Mouse (Mus musculus) intestine, postnatal 0 days (tissue): ENCODE results near the gene Adamts16. TPM values are rescaled to one million over a fixed set of nuclear protein-coding genes. Genes with fewer than 3 reads are reported as not detected.
A peak's percentile ranks its signal among the peaks of the same experiment; 100 is the strongest.

Experiments used
- ATAC-seq: fragments of 200-750 bp; cut with Nextera tagmentation; 2 replicates; pipeline ENCODE4 v1.8.0; 2017; ENCODE audit warnings: mild to moderate bottlenecking, moderate TSS enrichment, moderate library complexity
- H3K27ac ChIP-seq: fragments of 300-500 bp; sonication (generic); 2 replicates; pipeline ENCODE4 v1.5.1; 2014; ENCODE audit warnings: mild to moderate bottlenecking, low read depth, low read length, moderate library complexity
- H3K27me3 ChIP-seq: fragments of 300-500 bp; sonication (generic); replicated peaks from 2 replicates; pipeline ENCODE4 v1.6.1; 2014; ENCODE audit warnings: low read length, mixed read lengths; ENCODE audit not compliant: control insufficient read depth, insufficient read depth
- H3K36me3 ChIP-seq: fragments of 300-500 bp; sonication (generic); 2 replicates; pipeline ENCODE4 v1.6.1; 2014; ENCODE audit warnings: mild to moderate bottlenecking, moderate library complexity; ENCODE audit not compliant: control insufficient read depth, insufficient read depth
- H3K4me1 ChIP-seq: fragments of 300-500 bp; sonication (generic); replicated peaks from 2 replicates; pipeline ENCODE4 v1.6.1; 2014; ENCODE audit warnings: antibody characterized with exemption, low read length, mixed read lengths; ENCODE audit not compliant: control insufficient read depth, insufficient read depth
- H3K4me2 ChIP-seq: fragments of 300-500 bp; sonication (generic); replicated peaks from 2 replicates; pipeline ENCODE4 v1.6.1; 2014; ENCODE audit warnings: low read depth, mild to moderate bottlenecking, moderate library complexity
- H3K4me3 ChIP-seq: fragments of 300-500 bp; sonication (generic); 2 replicates; pipeline ENCODE4 v1.5.1; 2014; ENCODE audit warnings: low read depth, low read length
- H3K9ac ChIP-seq: fragments of 300-500 bp; sonication (generic); 2 replicates; pipeline ENCODE4 v1.6.1; 2014; ENCODE audit warnings: mild to moderate bottlenecking, low read depth, low read length
- H3K9me3 ChIP-seq: fragments of 300-500 bp; sonication (generic); 2 replicates; pipeline ENCODE4 v1.6.1; 2016; ENCODE audit warnings: mixed run types; ENCODE audit not compliant: control insufficient read depth
- CTCF ChIP-seq: sonication (generic); IDR thresholded peaks from 2 replicates; pipeline ENCODE4 v1.5.1; 2016; ENCODE audit warnings: low read depth, mild to moderate bottlenecking, control low read depth, antibody characterized with exemption, moderate library complexity
- WGBS: fragments of 180-500 bp; shearing (Covaris S2); extraction: QIAGEN DNeasy Blood & Tissue Kit; methylation state at CpG from one replicate; pipeline ENCODE4 v1.1.7; 2014; 5-methylcytosine and 5-hydroxymethylcytosine counted together
- polyA plus RNA-seq: library from polyadenylated mRNA; unstranded; fragments of >200 nt; fragmentation: Nextera tagmentation; extraction: Ambion mirVana; gene quantifications from 2 replicates; pipeline ENCODE4 v1.2.1, GENCODE M21; 2015

Adamts16 gene
- polyA plus RNA-seq, 1 experiment from 2014 or later = 0.20 TPM

DNA sequence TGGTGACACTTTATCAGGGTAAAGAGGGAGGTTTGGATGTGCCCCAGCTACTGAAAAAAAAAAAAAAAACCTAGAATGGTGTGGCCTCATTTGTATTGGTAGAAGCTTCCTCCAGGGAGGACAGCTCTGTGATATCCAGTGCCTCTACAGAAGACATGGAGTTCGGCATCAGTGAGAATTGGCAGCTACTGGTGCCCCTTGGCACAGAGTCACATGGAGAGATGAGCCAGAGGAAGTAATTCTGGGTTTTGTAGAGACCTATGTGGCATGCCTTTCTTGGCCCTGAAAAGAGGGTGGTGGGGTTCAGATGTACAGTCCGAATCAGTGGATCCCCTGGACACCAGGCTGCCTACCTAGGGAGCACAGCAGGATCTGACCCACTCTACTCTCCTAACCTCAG is 122.8 kb downstream of the Adamts16 start:
- Histone ChIP-seq H3K9me3 (no peaks in the 10 kb centered on the region), H3K4me3 (no peak overlapping the region), H3K36me3 (no peaks in the 10 kb centered on the region), H3K9ac (no peak overlapping the region), H3K4me1 (no peaks in the 10 kb centered on the region), H3K27ac (no peak overlapping the region), H3K4me2 (no peak overlapping the region), H3K27me3 (no peaks in the 10 kb centered on the region)
- no peak for TF ChIP-seq CTCF
- 92% methylated on average over 2 of the region's 2 CpGs for WGBS
- ATAC-seq = no peak

DNA sequence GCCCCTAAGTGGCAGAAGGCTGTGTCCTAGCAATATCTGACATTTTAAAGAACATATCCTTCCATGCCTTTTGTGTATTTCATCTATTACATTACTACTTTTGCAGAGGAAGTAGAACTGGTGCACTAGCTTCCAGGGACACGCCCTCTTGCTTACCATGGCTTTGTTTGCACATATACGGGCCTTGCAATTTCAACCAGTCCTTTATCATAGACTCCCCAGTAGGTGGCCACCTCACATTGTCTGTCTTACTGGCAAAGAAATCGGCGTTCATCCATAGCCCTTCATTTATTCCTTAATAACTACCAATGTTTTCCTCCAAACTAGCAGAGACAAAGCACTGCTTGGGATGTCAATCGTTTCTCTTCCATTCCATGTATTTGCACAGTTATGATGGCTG is 125.6 kb downstream of the Adamts16 start:
- Histone ChIP-seq H3K27me3 (no peaks in the 10 kb centered on the region), H3K4me1 (no peaks in the 10 kb centered on the region), H3K4me2 (no peak overlapping the region), H3K36me3 (no peaks in the 10 kb centered on the region), H3K9me3 (no peaks in the 10 kb centered on the region), H3K9ac (no peak overlapping the region), H3K4me3 (no peak overlapping the region), H3K27ac (no peak overlapping the region)
- no peak for ATAC-seq
- WGBS = 35% methylated on average over 5 of the region's 5 CpGs
- peak; percentile 64 for TF ChIP-seq CTCF

DNA sequence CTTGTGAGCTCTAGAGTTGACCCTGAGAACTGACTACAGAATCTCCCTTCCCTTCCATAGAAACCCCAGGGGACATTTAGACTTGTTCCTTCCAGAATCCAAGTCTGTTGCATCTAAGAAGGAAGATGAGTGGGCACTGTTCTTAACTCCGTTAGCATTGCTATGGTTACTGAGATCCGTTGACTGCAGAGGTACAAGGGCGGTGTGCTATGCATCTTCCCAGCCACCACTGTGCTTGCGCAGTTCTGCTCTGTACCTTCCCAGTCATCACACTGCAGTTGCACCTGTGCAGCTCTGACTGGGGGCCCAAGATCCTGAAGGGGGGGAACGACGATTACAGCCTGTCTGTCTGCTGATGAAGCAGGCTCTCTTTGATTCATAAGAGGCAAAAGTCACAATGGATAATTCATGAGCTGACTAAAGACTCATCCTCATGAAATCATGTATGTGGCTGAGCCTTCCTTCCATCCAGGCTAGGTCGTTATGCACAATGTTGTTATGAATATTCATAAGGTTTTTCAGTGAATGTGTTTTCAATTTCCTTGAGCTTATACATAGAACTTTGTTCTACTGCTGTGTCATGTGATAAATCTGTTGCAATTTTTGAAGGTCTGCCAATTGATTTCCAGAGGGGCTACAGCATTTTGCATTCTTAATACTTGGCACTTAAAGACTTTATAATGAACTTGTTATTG is 127.4 kb downstream of the Adamts16 start:
- no peak overlapping the region for H3K27ac ChIP-seq
- no peak overlapping the region for H3K4me3 ChIP-seq
- H3K9me3 ChIP-seq = no peaks in the 10 kb centered on the region
- TF ChIP-seq CTCF = no peak
- no peaks in the 10 kb centered on the region for H3K27me3 ChIP-seq
- H3K4me2 ChIP-seq = no peak overlapping the region
- WGBS = 83% methylated on average over 7 of the region's 7 CpGs
- no peak overlapping the region for H3K9ac ChIP-seq
- ATAC-seq = no peak
- no peaks in the 10 kb centered on the region for H3K4me1 ChIP-seq
- H3K36me3 ChIP-seq = no peaks in the 10 kb centered on the region

DNA sequence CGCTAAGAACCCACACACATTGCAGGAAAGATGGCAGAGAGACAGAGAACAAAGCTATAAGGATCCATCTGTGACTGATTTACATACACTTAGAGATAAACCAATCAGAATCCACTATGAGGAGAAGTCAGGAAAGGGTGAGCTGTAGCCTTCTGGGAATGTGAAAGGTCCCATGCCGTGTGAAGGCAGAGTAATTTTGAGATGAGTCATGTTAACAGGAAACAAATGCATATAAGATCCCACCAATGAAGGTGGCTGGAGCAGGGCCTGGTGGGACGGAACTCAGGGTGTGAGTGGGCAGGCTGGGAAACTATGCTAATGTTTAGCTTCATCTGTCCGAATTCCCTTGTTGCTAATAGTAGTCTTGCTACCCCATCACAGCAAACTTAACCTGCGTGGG is 128.3 kb downstream of the Adamts16 start:
- H3K27me3 ChIP-seq = no peaks in the 10 kb centered on the region

DNA sequence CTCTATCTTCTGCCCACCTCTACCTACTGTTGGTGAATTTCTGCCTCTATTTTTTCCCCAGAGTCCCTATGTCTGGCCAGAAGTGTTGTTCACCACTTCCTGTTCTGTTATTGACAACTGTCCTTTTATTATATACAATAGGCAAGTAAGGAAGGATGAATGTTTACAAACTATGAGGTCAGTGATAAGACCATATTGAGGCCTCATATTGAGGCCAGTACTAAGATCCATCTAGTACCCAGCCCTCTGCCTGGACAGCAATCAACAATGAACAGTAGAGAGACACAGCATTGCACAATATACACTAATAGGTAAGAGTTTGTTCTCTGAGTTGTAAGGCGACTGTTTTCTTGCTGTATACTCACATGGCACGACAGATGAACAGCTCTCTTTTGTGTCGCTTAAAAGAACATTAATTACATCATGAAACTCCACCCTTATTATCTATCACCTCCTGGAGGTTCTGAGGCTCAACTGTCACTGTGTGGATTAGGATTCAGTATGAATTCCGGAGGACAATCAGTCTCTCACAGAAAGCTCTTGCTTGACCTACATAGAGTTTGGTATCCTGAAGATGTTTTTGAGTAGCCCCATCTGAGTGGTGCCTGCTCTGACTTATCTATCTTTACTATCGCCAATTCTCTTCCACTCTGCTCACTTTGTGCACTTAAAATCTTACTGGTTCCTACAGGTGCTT is 134.3 kb downstream of the Adamts16 start:
- H3K4me2 ChIP-seq = no peak overlapping the region
- H3K36me3 ChIP-seq = no peaks in the 10 kb centered on the region
- H3K9ac ChIP-seq = no peak overlapping the region
- no peaks in the 10 kb centered on the region for H3K9me3 ChIP-seq
- H3K4me1 ChIP-seq = no peaks in the 10 kb centered on the region
- H3K27me3 ChIP-seq = no peaks in the 10 kb centered on the region
- WGBS = 77% methylated on average over 5 of the region's 5 CpGs
- ATAC-seq = no peak
- H3K4me3 ChIP-seq = no peak overlapping the region
- no peak for TF ChIP-seq CTCF
- no peak overlapping the region for H3K27ac ChIP-seq

More for the DNA sequence above, 128.3 kb downstream of the Adamts16 start:
- WGBS = 62% methylated on average over 5 of the region's 5 CpGs
- H3K9me3 ChIP-seq = no peaks in the 10 kb centered on the region
- no peaks in the 10 kb centered on the region for H3K36me3 ChIP-seq
- H3K9ac ChIP-seq = no peak overlapping the region
- H3K27ac ChIP-seq = no peak overlapping the region
- ATAC-seq = no peak
- H3K4me2 ChIP-seq = no peak overlapping the region
- no peak for TF ChIP-seq CTCF
- no peaks in the 10 kb centered on the region for H3K4me1 ChIP-seq
- no peak overlapping the region for H3K4me3 ChIP-seq

DNA sequence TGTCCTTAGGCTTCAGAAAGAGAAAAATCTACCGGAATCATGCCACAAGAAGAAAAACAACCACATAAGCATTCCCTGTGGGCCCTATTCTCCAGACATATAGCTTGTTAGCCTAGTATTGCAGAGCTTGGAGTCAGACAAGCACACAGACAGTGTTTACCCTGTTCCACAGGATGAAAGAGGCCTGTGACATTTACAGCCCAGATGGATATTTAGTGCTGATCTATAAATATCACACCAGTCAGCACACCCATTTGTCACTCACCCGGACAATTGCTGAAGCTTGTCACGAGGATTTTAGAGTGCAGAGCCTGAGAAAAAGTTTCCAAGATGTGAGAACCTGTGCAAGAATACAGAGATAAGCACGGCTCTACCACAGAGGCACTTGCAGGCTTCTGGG is 138.7 kb downstream of the Adamts16 start:
- no peak overlapping the region for H3K4me2 ChIP-seq
- no peaks in the 10 kb centered on the region for H3K36me3 ChIP-seq
- no peak for ATAC-seq
- no peaks in the 10 kb centered on the region for H3K27me3 ChIP-seq
- H3K9me3 ChIP-seq = no peaks in the 10 kb centered on the region
- no peaks in the 10 kb centered on the region for H3K4me1 ChIP-seq
- no peak overlapping the region for H3K4me3 ChIP-seq
- 7% methylated on average over 4 of the region's 4 CpGs for WGBS
- TF ChIP-seq CTCF = no peak
- no peak overlapping the region for H3K9ac ChIP-seq
- no peak overlapping the region for H3K27ac ChIP-seq
